Mouse (Mus musculus) liver, adult 2 months (tissue): ENCODE measurements at regions not wholly inside any gene's neighbourhood (a gene's known extent, or its start where the extent isn't known, plus 50 kb on each side); places are given as distances from the start of the nearest gene placed in this dataset.

Experiments
- CTCF ChIP-seq: fragments of 200-500 bp; IDR thresholded peaks from 2 replicates; pipeline ENCODE4 v1.5.1; 2011; ENCODE audit warnings: low read depth, low read length, control low read depth
- POLR2A ChIP-seq: fragments of 200-500 bp; IDR thresholded peaks from 2 replicates; pipeline ENCODE4 v1.6.1; 2011; ENCODE audit warnings: low read length, control low read depth; ENCODE audit not compliant: insufficient read depth; ENCODE audit errors: extremely low read depth

DNA sequence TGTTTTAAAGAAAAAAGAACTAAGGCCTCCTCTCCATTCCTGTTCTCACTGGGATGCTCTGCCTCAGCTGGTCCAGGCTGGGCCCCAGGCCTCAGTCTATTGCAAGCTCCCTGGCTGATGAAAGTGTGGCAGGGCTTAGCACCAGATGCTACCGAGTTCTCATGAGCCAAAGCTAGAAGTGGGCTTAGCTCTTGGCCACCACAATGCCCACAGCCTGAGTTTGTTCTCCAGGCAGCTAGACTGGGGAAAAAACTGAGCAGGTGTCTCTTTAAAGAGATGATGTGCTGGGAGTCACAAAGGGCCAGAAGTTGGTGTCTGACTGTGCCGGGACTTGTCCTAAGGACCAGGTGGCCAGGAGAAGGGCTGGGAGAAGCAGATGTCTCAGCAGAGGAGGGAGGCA, 101.9 kb upstream of the Lhx1 start:
- TF ChIP-seq CTCF = no peak
- no peak for TF ChIP-seq POLR2A
